Comparison of ENCODE assay signal across 8 mouse cellular contexts in genomic region chr4:155012788-155013187, GRCm38 (mm10). TPM values are rescaled to one million over a fixed set of nuclear protein-coding genes. Genes with fewer than 3 reads are reported as not detected.
DNase-seq lines count a peak whose midpoint lies in the region; ATAC-seq and TF ChIP-seq lines count a peak whose summit lies in the region.

No protein-coding gene starts in this region.

- H3K9ac ChIP-seq in midbrain, embryonic 12.5 days (replicated peaks), result no peak overlapping the region

- no peaks in the 10 kb centered on the region for H3K9me3 ChIP-seq in hindbrain, embryonic 10.5 days
- H3K9me3 ChIP-seq in midbrain, embryonic 12.5 days, result no peaks in the 10 kb centered on the region

- ATAC-seq in erythroblast, adult 5-6 weeks (replicated peaks; ENCODE audit: low FRiP score, poor library complexity, severe bottlenecking), result peak; percentile 69
- peak; percentile 71 for ATAC-seq in midbrain, embryonic 12.5 days (ENCODE audit: low FRiP score, low read depth)

- TF ChIP-seq POLR2A in brain, embryonic 14.5 days (IDR thresholded peaks at IDR 0.05; ENCODE audit: borderline replicate concordance, extremely low read depth, insufficient read depth, insufficient read length, poor library complexity, severe bottlenecking), result no peak

- peak; percentile 60 for DNase-seq in layer of hippocampus, adult 11-12 months (ENCODE audit: low spot score)
- no peak for DNase-seq in layer of hippocampus, postnatal 36 days
- DNase-seq in brain, embryonic 14.5 days (ENCODE audit: low read depth), result peak; percentile 77
- DNase-seq in hindbrain, embryonic 10.5 days (ENCODE audit: low spot score), result peak; percentile 82
- peak; percentile 45 to 60 for DNase-seq in left cerebral cortex, postnatal 25 days (ENCODE audit: low spot score in 2 of 2)
- peak; percentile 20 to 60 for DNase-seq in spleen, adult 18-20 months

- peak; percentile 92 for TF ChIP-seq CTCF in brain, embryonic 14.5 days (IDR thresholded peaks at IDR 0.05; ENCODE audit: borderline replicate concordance, extremely low read depth, insufficient read depth, insufficient read length)

- H3K27ac ChIP-seq in hindbrain, embryonic 10.5 days, result no peak overlapping the region; the same call in 1 of the 2 replicates
- no peak overlapping the region for H3K27ac ChIP-seq in midbrain, embryonic 12.5 days (replicated peaks)

- peaks cover 54% of the 10 kb centered on the region for H3K4me1 ChIP-seq in hindbrain, embryonic 10.5 days (replicated peaks)
- peaks cover 25% of the 10 kb centered on the region for H3K4me1 ChIP-seq in midbrain, embryonic 12.5 days

- no peak overlapping the region for H3K4me3 ChIP-seq in hindbrain, embryonic 10.5 days
- H3K4me3 ChIP-seq in midbrain, embryonic 12.5 days, result no peak overlapping the region

- peaks cover 5% of the 10 kb centered on the region; the same call in 1 of the 2 replicates for H3K27me3 ChIP-seq in hindbrain, embryonic 10.5 days (ENCODE audit: insufficient read depth, poor library complexity, severe bottlenecking)
- H3K27me3 ChIP-seq in midbrain, embryonic 12.5 days, result peaks cover 36% of the 10 kb centered on the region

- intact Hi-C loops in left cerebral cortex, postnatal 25 days (cut with DNase I), result no loop called here

- 4% methylated on average over 4 of the region's 4 CpGs for WGBS in hindbrain, embryonic 10.5 days
- WGBS in midbrain, embryonic 12.5 days, result 7% methylated on average over 4 of the region's 4 CpGs

- no peaks in the 10 kb centered on the region for H3K36me3 ChIP-seq in hindbrain, embryonic 10.5 days
- no peaks in the 10 kb centered on the region for H3K36me3 ChIP-seq in midbrain, embryonic 12.5 days

- H3K4me2 ChIP-seq in midbrain, embryonic 12.5 days (replicated peaks), result no peak overlapping the region

RNA-seq across cellular contexts. Expression of gene Plch2, which starts 43.8 kb away (rescaled TPM):
- total RNA-seq in layer of hippocampus, postnatal 36 days (2021), result 10 to 100 TPM; 96.6 to 96.9 TPM
- 33.7 and 37.6 TPM in 2 replicates for polyA plus RNA-seq in brain, embryonic 14.5 days (2012; rRNA removed)
- not detected in 2 replicates for total RNA-seq in erythroblast, adult 5-6 weeks (2015; ENCODE audit: low replicate concordance)
- not detected in 2 replicates for total RNA-seq in erythroblast, adult 5-6 weeks (2017; ENCODE audit: low replicate concordance)
- polyA plus RNA-seq in hindbrain, embryonic 10.5 days (2016; fragmentation: Nextera tagmentation; extraction: Ambion mirVana), result 2.1 and 2.6 TPM in 2 replicates
- total RNA-seq in left cerebral cortex, postnatal 25 days (2021), result 10 to 100 TPM; 76.2 to 81.5 TPM
- 3.6 and 3.7 TPM in 2 replicates for polyA plus RNA-seq in midbrain, embryonic 12.5 days (2016; fragmentation: Nextera tagmentation; extraction: Ambion mirVana)

RNA-seq across cellular contexts. Expression of gene Pank4, which starts 48.9 kb away (rescaled TPM):
- total RNA-seq in layer of hippocampus, postnatal 36 days (2021), result 10 to 100 TPM; 40.6 to 40.8 TPM
- polyA plus RNA-seq in brain, embryonic 14.5 days (2012; rRNA removed), result 68.0 and 95.5 TPM in 2 replicates
- 11.7 and 19.6 TPM in 2 replicates for total RNA-seq in erythroblast, adult 5-6 weeks (2015; ENCODE audit: low replicate concordance)
- total RNA-seq in erythroblast, adult 5-6 weeks (2017; ENCODE audit: low replicate concordance), result 11.1 and 11.2 TPM in 2 replicates
- polyA plus RNA-seq in hindbrain, embryonic 10.5 days (2016; fragmentation: Nextera tagmentation; extraction: Ambion mirVana), result 39.9 and 46.5 TPM in 2 replicates
- total RNA-seq in left cerebral cortex, postnatal 25 days (2021), result 10 to 100 TPM; 37.6 to 39.8 TPM
- 48.5 and 50.2 TPM in 2 replicates for polyA plus RNA-seq in midbrain, embryonic 12.5 days (2016; fragmentation: Nextera tagmentation; extraction: Ambion mirVana)

RNA-seq across cellular contexts. Expression of gene Hes5, which starts 52.1 kb away (rescaled TPM):
- total RNA-seq in layer of hippocampus, postnatal 36 days (2021), result 10 to 100 TPM; 17.6 to 28.1 TPM
- polyA plus RNA-seq in brain, embryonic 14.5 days (2012; rRNA removed), result 76.0 and 114 TPM in 2 replicates
- total RNA-seq in erythroblast, adult 5-6 weeks (2015; ENCODE audit: low replicate concordance), result not detected in 2 replicates
- not detected in 2 replicates for total RNA-seq in erythroblast, adult 5-6 weeks (2017; ENCODE audit: low replicate concordance)
- polyA plus RNA-seq in hindbrain, embryonic 10.5 days (2016; fragmentation: Nextera tagmentation; extraction: Ambion mirVana), result 534 and 601 TPM in 2 replicates
- total RNA-seq in left cerebral cortex, postnatal 25 days (2021), result 10 to 100 TPM; 35.8 to 41.3 TPM
- 800 and 870 TPM in 2 replicates for polyA plus RNA-seq in midbrain, embryonic 12.5 days (2016; fragmentation: Nextera tagmentation; extraction: Ambion mirVana)

RNA-seq across cellular contexts. Expression of gene Pex10, which starts 54.0 kb away (rescaled TPM):
- total RNA-seq in layer of hippocampus, postnatal 36 days (2021), result 10 to 100 TPM; 21.8 to 24.0 TPM
- 19.2 and 27.0 TPM in 2 replicates for polyA plus RNA-seq in brain, embryonic 14.5 days (2012; rRNA removed)
- total RNA-seq in erythroblast, adult 5-6 weeks (2015; ENCODE audit: low replicate concordance), result 0.42 and 2.7 TPM in 2 replicates
- 0.42 and 3.6 TPM in 2 replicates for total RNA-seq in erythroblast, adult 5-6 weeks (2017; ENCODE audit: low replicate concordance)
- polyA plus RNA-seq in hindbrain, embryonic 10.5 days (2016; fragmentation: Nextera tagmentation; extraction: Ambion mirVana), result 19.9 and 21.4 TPM in 2 replicates
- total RNA-seq in left cerebral cortex, postnatal 25 days (2021), result 10 to 100 TPM; 18.7 to 20.2 TPM
- polyA plus RNA-seq in midbrain, embryonic 12.5 days (2016; fragmentation: Nextera tagmentation; extraction: Ambion mirVana), result 16.0 and 19.2 TPM in 2 replicates

Comparison
In these comparisons a context has a peak if more than half of its experiments do, and no peak if none do; other contexts are left out.
1. DNase-seq: peak in layer of hippocampus, adult 11-12 months (single experiment), brain, embryonic 14.5 days (single experiment), hindbrain, embryonic 10.5 days (single experiment), left cerebral cortex, postnatal 25 days (2 of 2) and spleen, adult 18-20 months (2 of 2); none in layer of hippocampus, postnatal 36 days (0 of 2).
2. RNA of gene Plch2, which starts 43.8 kb away (total RNA-seq): 96.6 to 96.9 TPM in layer of hippocampus, postnatal 36 days and 76.2 to 81.5 TPM in left cerebral cortex, postnatal 25 days; not detected in erythroblast, adult 5-6 weeks; every median in the first group is over 10 times any median in the second.
3. RNA of gene Hes5, which starts 52.1 kb away (total RNA-seq): 35.8 to 41.3 TPM in left cerebral cortex, postnatal 25 days and 17.6 to 28.1 TPM in layer of hippocampus, postnatal 36 days; not detected in erythroblast, adult 5-6 weeks; every median in the first group is over 10 times any median in the second.